Comparison of ENCODE assay signal across 28 mouse cellular contexts in genomic region chr1:135493862-135494261, GRCm38 (mm10).
"Had no signal": no experiment of that assay in that cellular context is flagged by ENCODE, and none has a peak within 500 bp of the region (broad histone marks: within the 10 kb centered on the region; RNA-seq: fewer than 3 reads in every experiment).

No protein-coding gene starts in this region.

- H3K36me3 ChIP-seq: heart, embryonic 15.5 days; hindbrain, embryonic 10.5 days; hindbrain, embryonic 12.5 days; intestine, embryonic 15.5 days; kidney, embryonic 15.5 days; limb, embryonic 13.5 days; limb, embryonic 15.5 days; liver, embryonic 12.5 days had no signal

- H3K4me2 ChIP-seq: heart, embryonic 11.5 days; heart, embryonic 15.5 days; hindbrain, embryonic 12.5 days; hindbrain, embryonic 14.5 days; intestine, embryonic 15.5 days; kidney, embryonic 15.5 days; limb, embryonic 13.5 days; limb, embryonic 15.5 days; liver, embryonic 12.5 days had no signal

- H3K27ac ChIP-seq: gastrocnemius, adult 2 months; heart, adult 2 months; heart, embryonic 15.5 days; hindbrain, embryonic 10.5 days; hindbrain, embryonic 12.5 days; hindbrain, embryonic 14.5 days; intestine, embryonic 15.5 days; kidney, embryonic 15.5 days; kidney, postnatal 0 days; limb, embryonic 13.5 days; limb, embryonic 15.5 days; liver, embryonic 12.5 days; liver, embryonic 14.5 days had no signal

- DNase-seq: gastrocnemius, adult 2 months; gastrocnemius, postnatal 10 days; gastrocnemius, postnatal 25 days; heart, adult 2 months; heart, postnatal 14 days; heart, postnatal 4 days; kidney, adult 11 months; kidney, adult 2 months; kidney, adult 9 months; kidney, postnatal 14 days; kidney, postnatal 36 days; layer of hippocampus, adult 9-11 months; layer of hippocampus, postnatal 36 days; left cerebral cortex, postnatal 4 days had no signal

- H3K9ac ChIP-seq: heart, embryonic 15.5 days; hindbrain, embryonic 12.5 days; hindbrain, embryonic 14.5 days; intestine, embryonic 15.5 days; kidney, embryonic 15.5 days; limb, embryonic 13.5 days; limb, embryonic 15.5 days; liver, embryonic 12.5 days; liver, embryonic 14.5 days had no signal

- ATAC-seq: hindbrain, embryonic 16.5 days; inflammation-experienced regulatory T-cells, adult 6 months; intestine, embryonic 15.5 days; liver, embryonic 12.5 days had no signal

- H3K4me3 ChIP-seq: gastrocnemius, adult 2 months; heart, adult 2 months; heart, embryonic 15.5 days; hindbrain, embryonic 10.5 days; hindbrain, embryonic 12.5 days; intestine, embryonic 15.5 days; kidney, embryonic 15.5 days; limb, embryonic 13.5 days; limb, embryonic 15.5 days; liver, embryonic 12.5 days had no signal

- H3K4me1 ChIP-seq: liver, embryonic 12.5 days had no signal

- H3K27me3 ChIP-seq: heart, embryonic 15.5 days; hindbrain, embryonic 12.5 days; intestine, embryonic 15.5 days; kidney, embryonic 15.5 days; limb, embryonic 15.5 days; liver, embryonic 12.5 days had no signal

- H3K9me3 ChIP-seq: heart, embryonic 15.5 days; hindbrain, embryonic 10.5 days; hindbrain, embryonic 12.5 days; intestine, embryonic 15.5 days; kidney, embryonic 15.5 days; limb, embryonic 13.5 days; limb, embryonic 15.5 days; liver, embryonic 12.5 days had no signal
